Mouse (Mus musculus): Measurements from ENCODE around the gene Nup54. TPM values are rescaled to one million over a fixed set of nuclear protein-coding genes. Genes with fewer than 3 reads are reported as not detected.

Gene Nup54
- total RNA-seq (2021): 10 to 100 TPM; 30.3 to 34.0 TPM
- long read RNA-seq, experiment 1, transcript Nup54-201 (12 exons, 2,352 nt): major isoform, 32 of 39 reads
- long read RNA-seq, experiment 1, partial matches to known transcripts: 0 of 39 reads
- long read RNA-seq, experiment 1, other reads (novel, unspliced or antisense): 5 of 39 reads
- long read RNA-seq, experiment 2, transcript Nup54-201 (12 exons, 2,352 nt): major isoform, 13 of 14 reads
- long read RNA-seq, experiment 2, partial matches to known transcripts: 0 of 14 reads
- long read RNA-seq, experiment 2, other reads (novel, unspliced or antisense): 1 of 14 reads

GRCm38 (mm10) chr5:92435025-92435584, at the start of gene Nup54:
Gene Nup54 (minus strand): TSS chr5:92435219.
- peak; percentile 97 for DNase-seq

- DNase-seq: no peak
Measured at GRCm38 (mm10) chr5:92472863-92473262, 37.8 kb upstream of the Nup54 start.

GRCm38 (mm10) chr5:92471531-92471930, 36.5 kb upstream of the Nup54 start:
- DNase-seq: no peak

- DNase-seq: no peak
Measured at GRCm38 (mm10) chr5:92469201-92470130, 34.4 kb upstream of the Nup54 start.

- DNase-seq: no peak
Measured at GRCm38 (mm10) chr5:92468234-92468633, 33.2 kb upstream of the Nup54 start.

- DNase-seq: no peak
Measured at GRCm38 (mm10) chr5:92467102-92467766, 32.2 kb upstream of the Nup54 start.

- peak; percentile 38 for DNase-seq
Measured at GRCm38 (mm10) chr5:92465511-92465910, 30.5 kb upstream of the Nup54 start.

- peak; percentile 84 for DNase-seq
Measured at GRCm38 (mm10) chr5:92461321-92461720, 26.3 kb upstream of the Nup54 start.

- peak; percentile 29 for DNase-seq
Measured at GRCm38 (mm10) chr5:92458726-92459125, 23.7 kb upstream of the Nup54 start.

GRCm38 (mm10) chr5:92457410-92457809, 22.4 kb upstream of the Nup54 start:
- no peak for DNase-seq

- no peak for DNase-seq
Measured at GRCm38 (mm10) chr5:92452876-92453275, 17.9 kb upstream of the Nup54 start.

- no peak for DNase-seq
Measured at GRCm38 (mm10) chr5:92446736-92447135, 11.7 kb upstream of the Nup54 start.

GRCm38 (mm10) chr5:92445016-92445415, 10.0 kb upstream of the Nup54 start:
- no peak for DNase-seq

- DNase-seq: no peak
Measured at GRCm38 (mm10) chr5:92442914-92443313, 7.9 kb upstream of the Nup54 start.

- peak; percentile 73 for DNase-seq
Measured at GRCm38 (mm10) chr5:92441494-92441893, 6.5 kb upstream of the Nup54 start.

GRCm38 (mm10) chr5:92438540-92438939, 3.5 kb upstream of the Nup54 start:
- no peak for DNase-seq

GRCm38 (mm10) chr5:92434571-92434985, 441 bp downstream of the Nup54 start:
- no peak for DNase-seq

- no peak for DNase-seq
Measured at GRCm38 (mm10) chr5:92434070-92434469, 949 bp downstream of the Nup54 start.

- no peak for DNase-seq
Measured at GRCm38 (mm10) chr5:92431611-92432010, 3.4 kb downstream of the Nup54 start.

GRCm38 (mm10) chr5:92430723-92431122, 4.3 kb downstream of the Nup54 start:
- DNase-seq: peak; percentile 39

GRCm38 (mm10) chr5:92424126-92424525, 10.9 kb downstream of the Nup54 start:
- no peak for DNase-seq

GRCm38 (mm10) chr5:92413982-92414375, 21.0 kb downstream of the Nup54 start:
- DNase-seq: no peak

Measured in adrenal gland, postnatal 10 days (tissue).